Mouse (Mus musculus): Measurements from ENCODE around the gene Ghrl. TPM values are rescaled to one million over a fixed set of nuclear protein-coding genes. Genes with fewer than 3 reads are reported as not detected.

The Ghrl gene
- total and polyA plus RNA-seq, 3 experiments: not detected

- peak; percentile 67 for DNase-seq
Observed at GRCm38 (mm10) chr6:113668287-113669154, 51.2 kb downstream of the Ghrl start.

- DNase-seq: no peak
Observed at GRCm38 (mm10) chr6:113667611-113668122, 52.0 kb downstream of the Ghrl start.

Small RNAs within 50 kb of the gene (microRNA-seq; reads per million reads assigned to microRNA genes)
- 0.41 to 0.66 reads per million in 2 experiments for gene Mir7042

Other genes starting within 250 kb of the Ghrl start
- 10 to 100 TPM; 17.0 to 22.0 TPM for gene Il17rc, start 248.5 kb downstream of the Ghrl start, total RNA-seq (2021)
- 90.8 and 103 TPM in 2 replicates for gene Il17rc, start 248.5 kb downstream of the Ghrl start, polyA plus RNA-seq (2012; rRNA removed)
- 10 to 100 TPM; 44.7 to 58.5 TPM for gene Creld1, start 236.6 kb downstream of the Ghrl start, total RNA-seq (2021)
- 30.0 and 31.1 TPM in 2 replicates for gene Creld1, start 236.6 kb downstream of the Ghrl start, polyA plus RNA-seq (2012; rRNA removed)
- under 1 TPM; 0.09 to 0.21 TPM for gene Prrt3, start 217.9 kb downstream of the Ghrl start, total RNA-seq (2021)
- 0.32 and 0.33 TPM in 2 replicates for gene Prrt3, start 217.9 kb downstream of the Ghrl start, polyA plus RNA-seq (2012; rRNA removed)
- gene Emc3, start 188.2 kb downstream of the Ghrl start, total RNA-seq (2021): 100 to 1,000 TPM in 1 of 2 experiments, 10 to 100 TPM in 1; 99.9 to 116 TPM
- gene Emc3, start 188.2 kb downstream of the Ghrl start, polyA plus RNA-seq (2012; rRNA removed): 44.9 and 53.6 TPM in 2 replicates
- gene Fancd2, start 188.2 kb downstream of the Ghrl start, total RNA-seq (2021): under 1 TPM; 0.41 to 0.72 TPM
- 0.17 and 1.2 TPM in 2 replicates for gene Fancd2, start 188.2 kb downstream of the Ghrl start, polyA plus RNA-seq (2012; rRNA removed)
- under 1 TPM in 1 of 2 experiments, not detected in 1; 0.21 TPM for gene Fancd2os, start 119.2 kb downstream of the Ghrl start, total RNA-seq (2021)
- gene Fancd2os, start 119.2 kb downstream of the Ghrl start, polyA plus RNA-seq (2012; rRNA removed): 0.15 TPM in 1 of 2 replicates, not detected in the other
- 100 to 1,000 TPM; 181 to 201 TPM for gene Brk1, start 115.1 kb downstream of the Ghrl start, total RNA-seq (2021)
- gene Brk1, start 115.1 kb downstream of the Ghrl start, polyA plus RNA-seq (2012; rRNA removed): 113 and 167 TPM in 2 replicates
- gene Vhl, start 95.9 kb downstream of the Ghrl start, total RNA-seq (2021): 10 to 100 TPM; 22.5 to 26.3 TPM
- gene Vhl, start 95.9 kb downstream of the Ghrl start, polyA plus RNA-seq (2012; rRNA removed): 16.8 and 21.4 TPM in 2 replicates
- 10 to 100 TPM; 22.4 to 23.6 TPM for gene Irak2, start 81.4 kb downstream of the Ghrl start, total RNA-seq (2021)
- 17.4 and 20.0 TPM in 2 replicates for gene Irak2, start 81.4 kb downstream of the Ghrl start, polyA plus RNA-seq (2012; rRNA removed)
- gene Tatdn2, start 22.8 kb downstream of the Ghrl start, total RNA-seq (2021): 10 to 100 TPM; 44.7 to 56.3 TPM
- 16.3 and 19.0 TPM in 2 replicates for gene Tatdn2, start 22.8 kb downstream of the Ghrl start, polyA plus RNA-seq (2012; rRNA removed)
- 100 to 1,000 TPM; 106 to 127 TPM for gene Sec13, start 20.9 kb upstream of the Ghrl start, total RNA-seq (2021)
- 68.8 and 83.0 TPM in 2 replicates for gene Sec13, start 20.9 kb upstream of the Ghrl start, polyA plus RNA-seq (2012; rRNA removed)